In genomic region chr1:173381436-173381835, GRCm38 (mm10) we compare ENCODE assay signal across 22 mouse cellular contexts. TPM values are rescaled to one million over a fixed set of nuclear protein-coding genes. Genes with fewer than 3 reads are reported as not detected.
DNase-seq lines count a peak whose midpoint lies in the region; ATAC-seq and TF ChIP-seq lines count a peak whose summit lies in the region.
"Had no signal": no experiment of that assay in that cellular context is flagged by ENCODE, and none has a peak within 500 bp of the region (broad histone marks: within the 10 kb centered on the region; RNA-seq: fewer than 3 reads in every experiment).

No protein-coding gene starts in this region.

- TF ChIP-seq CTCF in brain, embryonic 14.5 days (IDR thresholded peaks at IDR 0.05; ENCODE audit: borderline replicate concordance, extremely low read depth, insufficient read depth, insufficient read length), result no peak

- H3K4me2 ChIP-seq in midbrain, embryonic 11.5 days, result no peak overlapping the region
- H3K4me2 ChIP-seq in midbrain, embryonic 13.5 days (replicated peaks), result no peak overlapping the region
- H3K4me2 ChIP-seq: embryonic facial prominence, embryonic 12.5 days; forebrain, embryonic 13.5 days; forebrain, embryonic 15.5 days had no signal

- no peaks in the 10 kb centered on the region for H3K9me3 ChIP-seq in midbrain, embryonic 11.5 days (ENCODE audit: control insufficient read depth, low read length)
- no peaks in the 10 kb centered on the region for H3K9me3 ChIP-seq in midbrain, embryonic 13.5 days
- H3K9me3 ChIP-seq: embryonic facial prominence, embryonic 10.5 days; embryonic facial prominence, embryonic 12.5 days; forebrain, embryonic 13.5 days; forebrain, embryonic 15.5 days had no signal

- no peaks in the 10 kb centered on the region for H3K4me1 ChIP-seq in midbrain, embryonic 11.5 days (ENCODE audit: control insufficient read depth, insufficient read depth, low read length)
- no peaks in the 10 kb centered on the region for H3K4me1 ChIP-seq in midbrain, embryonic 13.5 days (replicated peaks)
- H3K4me1 ChIP-seq: embryonic facial prominence, embryonic 10.5 days; embryonic facial prominence, embryonic 12.5 days; forebrain, embryonic 15.5 days had no signal

- peak; percentile 66 for DNase-seq in heart, adult 11 months
- no peak for DNase-seq in heart, postnatal 36 days
- DNase-seq in midbrain, embryonic 11.5 days (ENCODE audit: low spot score, missing footprints), result peak; percentile 8
- DNase-seq in brain, adult 2 months (ENCODE audit: low read depth, low spot score), result peak; percentile 65
- peak; percentile 11 for DNase-seq in brain, embryonic 14.5 days (ENCODE audit: low read depth)
- no peak for DNase-seq in cerebellum, adult 9-10 months
- DNase-seq: adrenal gland, adult 2 months; adrenal gland, postnatal 10 days; adrenal gland, postnatal 25 days; cerebellum, adult 11 months; cerebellum, adult 18-20 months; cerebellum, adult 8-10 months; cerebellum, postnatal 10 days; cerebellum, postnatal 25 days; forebrain, postnatal 0 days had no signal

- intact Hi-C loops in heart, postnatal 36 days (cut with DNase I), result no loop called here

- no peak overlapping the region for H3K4me3 ChIP-seq in midbrain, embryonic 11.5 days (ENCODE audit: low read depth, low read length)
- no peak overlapping the region for H3K4me3 ChIP-seq in midbrain, embryonic 13.5 days (replicated peaks)
- H3K4me3 ChIP-seq: embryonic facial prominence, embryonic 10.5 days; embryonic facial prominence, embryonic 12.5 days; forebrain, embryonic 13.5 days; forebrain, embryonic 15.5 days had no signal

- H3K9ac ChIP-seq in midbrain, embryonic 11.5 days (ENCODE audit: low read length), result no peak overlapping the region
- no peak overlapping the region for H3K9ac ChIP-seq in midbrain, embryonic 13.5 days (replicated peaks)
- H3K9ac ChIP-seq: embryonic facial prominence, embryonic 12.5 days; forebrain, embryonic 13.5 days; forebrain, embryonic 15.5 days; forebrain, postnatal 0 days had no signal

- H3K27ac ChIP-seq in midbrain, embryonic 11.5 days (ENCODE audit: low read depth, low read length), result no peak overlapping the region
- H3K27ac ChIP-seq in midbrain, embryonic 13.5 days, result no peak overlapping the region
- H3K27ac ChIP-seq: embryonic facial prominence, embryonic 10.5 days; embryonic facial prominence, embryonic 12.5 days; forebrain, embryonic 13.5 days; forebrain, embryonic 15.5 days had no signal

- 91% methylated on average over 6 of the region's 6 CpGs for WGBS in midbrain, embryonic 11.5 days
- WGBS in midbrain, embryonic 13.5 days, result 91% methylated on average over 6 of the region's 6 CpGs

- TF ChIP-seq POLR2A in brain, embryonic 14.5 days (IDR thresholded peaks at IDR 0.05; ENCODE audit: borderline replicate concordance, extremely low read depth, insufficient read depth, insufficient read length, poor library complexity, severe bottlenecking), result no peak

- H3K27me3 ChIP-seq in midbrain, embryonic 11.5 days (ENCODE audit: control insufficient read depth, insufficient read depth, low read length), result no peaks in the 10 kb centered on the region
- H3K27me3 ChIP-seq in midbrain, embryonic 13.5 days, result no peaks in the 10 kb centered on the region
- H3K27me3 ChIP-seq: embryonic facial prominence, embryonic 12.5 days; forebrain, embryonic 13.5 days; forebrain, embryonic 15.5 days had no signal

- no peaks in the 10 kb centered on the region for H3K36me3 ChIP-seq in midbrain, embryonic 11.5 days (ENCODE audit: control insufficient read depth, insufficient read depth, low read length)
- H3K36me3 ChIP-seq in midbrain, embryonic 13.5 days, result no peaks in the 10 kb centered on the region
- H3K36me3 ChIP-seq: embryonic facial prominence, embryonic 10.5 days; embryonic facial prominence, embryonic 12.5 days; forebrain, embryonic 15.5 days had no signal

- ATAC-seq in midbrain, embryonic 11.5 days (ENCODE audit: low FRiP score), result no peak
- ATAC-seq in midbrain, embryonic 13.5 days, result no peak
- ATAC-seq: forebrain, embryonic 13.5 days; forebrain, embryonic 15.5 days; forebrain, postnatal 0 days had no signal

RNA-seq across cellular contexts. Expression of gene Cadm3, which starts 13.9 kb away (rescaled TPM):
- 1 to 10 TPM; 1.9 to 2.5 TPM for total RNA-seq in heart, postnatal 36 days (2021)
- polyA plus RNA-seq in midbrain, embryonic 11.5 days (2014; fragmentation: Nextera tagmentation; extraction: Ambion mirVana), result 19.4 and 22.9 TPM in 2 replicates
- polyA plus RNA-seq in midbrain, embryonic 13.5 days (2015; fragmentation: Nextera tagmentation; extraction: Ambion mirVana), result 44.1 and 49.5 TPM in 2 replicates
- polyA plus RNA-seq in brain, embryonic 14.5 days (2012; rRNA removed), result 282 and 393 TPM in 2 replicates

RNA-seq across cellular contexts. Expression of gene Aim2, which starts 30.8 kb away (rescaled TPM):
- total RNA-seq in heart, postnatal 36 days (2021), result 1 to 10 TPM; 1.2 to 1.4 TPM
- polyA plus RNA-seq in midbrain, embryonic 11.5 days (2014; fragmentation: Nextera tagmentation; extraction: Ambion mirVana), result 4.1 and 6.6 TPM in 2 replicates
- polyA plus RNA-seq in midbrain, embryonic 13.5 days (2015; fragmentation: Nextera tagmentation; extraction: Ambion mirVana), result 2.6 and 3.3 TPM in 2 replicates
- 3.2 and 5.3 TPM in 2 replicates for polyA plus RNA-seq in brain, embryonic 14.5 days (2012; rRNA removed)

RNA-seq across cellular contexts. Expression of gene Ackr1, which starts 47.9 kb away (rescaled TPM):
- total RNA-seq in heart, postnatal 36 days (2021), result under 1 TPM; 0.38 to 0.78 TPM
- 3.5 and 5.4 TPM in 2 replicates for polyA plus RNA-seq in midbrain, embryonic 11.5 days (2014; fragmentation: Nextera tagmentation; extraction: Ambion mirVana)
- 14.0 and 14.8 TPM in 2 replicates for polyA plus RNA-seq in midbrain, embryonic 13.5 days (2015; fragmentation: Nextera tagmentation; extraction: Ambion mirVana)
- polyA plus RNA-seq in brain, embryonic 14.5 days (2012; rRNA removed), result 87.4 and 106 TPM in 2 replicates
- total RNA-seq: ES-E14 had no signal
- polyA plus RNA-seq: C2C12 had no signal

Comparison
In these comparisons a context has a peak if more than half of its experiments do, and no peak if none do; other contexts are left out.
1. DNase-seq: peak in heart, adult 11 months (single experiment), midbrain, embryonic 11.5 days (single experiment), brain, adult 2 months (single experiment) and brain, embryonic 14.5 days (single experiment); none in heart, postnatal 36 days (0 of 2) and cerebellum, adult 9-10 months (single experiment).